Mouse (Mus musculus) MEL (cell line): ENCODE results near the gene Dmpk. TPM values are rescaled to one million over a fixed set of nuclear protein-coding genes. Genes with fewer than 3 reads are reported as not detected.

Source experiments
- DNase-seq: peaks from one replicate; pipeline ENCODE4 v3.0.0; 2011; ENCODE audit warnings: low read depth, low spot score
- H3K27ac ChIP-seq: 2 replicates; pipeline ENCODE4 v1.5.1; 2012; ENCODE audit warnings: low read depth, mild to moderate bottlenecking, control low read depth, low read length, moderate library complexity; ENCODE audit not compliant: control insufficient read depth
- H3K27me3 ChIP-seq, 2 experiments: fragments of 150-350 bp in 1 of 2; sonication (generic) in 1 of 2; 2 replicates each; pipeline ENCODE4 v1.6.1; 2012; ENCODE audit warnings: low read length in 2 of 2, mild to moderate bottlenecking in 2 of 2, improper control_type of control experiment in 1 of 2, moderate library complexity in 1 of 2; ENCODE audit not compliant: insufficient read depth in 2 of 2, control insufficient read depth in 1 of 2
- H3K36me3 ChIP-seq, 2 experiments: 2 replicates each; pipeline ENCODE4 v1.6.1; 2012 to 2014; ENCODE audit warnings: low read length in 2 of 2, improper control_type of control experiment in 1 of 2, inconsistent platforms in 1 of 2, mild to moderate bottlenecking in 1 of 2; ENCODE audit not compliant: insufficient read depth in 2 of 2, control insufficient read depth in 1 of 2
- H3K4me1 ChIP-seq, 2 experiments: fragments of 150-350 bp in 1 of 2; sonication (generic) in 1 of 2; 2 replicates each; pipeline ENCODE4 v1.6.1; 2012; ENCODE audit warnings: low read length in 2 of 2, improper control_type of control experiment in 1 of 2, mild to moderate bottlenecking in 1 of 2; ENCODE audit not compliant: insufficient read depth in 2 of 2, control insufficient read depth in 1 of 2
- H3K4me3 ChIP-seq, 2 experiments: fragments of 150-350 bp in 1 of 2; sonication (generic) in 1 of 2; 2 replicates each; pipeline ENCODE4 v1.5.1; 2012; ENCODE audit warnings: low read depth in 2 of 2, low read length in 2 of 2, mild to moderate bottlenecking in 2 of 2, moderate library complexity in 2 of 2, control low read depth in 1 of 2, improper control_type of control experiment in 1 of 2; ENCODE audit not compliant: control insufficient read depth in 1 of 2, insufficient read depth in 1 of 2
- H3K79me2 ChIP-seq: 2 replicates; pipeline ENCODE4 v1.6.1; 2012; ENCODE audit warnings: mild to moderate bottlenecking, low read length, moderate library complexity; ENCODE audit not compliant: control insufficient read depth, poor library complexity, insufficient read depth
- H3K9ac ChIP-seq: 2 replicates; pipeline ENCODE4 v1.6.1; 2012; ENCODE audit warnings: low read depth, mild to moderate bottlenecking, control low read depth, low read length, moderate library complexity; ENCODE audit not compliant: control insufficient read depth, poor library complexity, severe bottlenecking
- H3K9me3 ChIP-seq: fragments of 150-350 bp; sonication (generic); replicated peaks from 2 replicates; pipeline ENCODE4 v1.6.1; 2012; ENCODE audit warnings: mild to moderate bottlenecking, low read length, improper control_type of control experiment, moderate library complexity; ENCODE audit not compliant: insufficient read depth
- BHLHE40 ChIP-seq: IDR thresholded peaks from 2 replicates; pipeline ENCODE4 v1.6.1; 2012; ENCODE audit warnings: low read depth, mild to moderate bottlenecking, inconsistent platforms, low read length, improper control_type of control experiment, borderline replicate concordance
- CHD2 ChIP-seq: IDR thresholded peaks from 2 replicates; pipeline ENCODE4 v1.6.1; 2011; ENCODE audit warnings: low read length, improper control_type of control experiment
- CTCF ChIP-seq, 3 experiments: IDR thresholded peaks in 2 of 3; conservative IDR thresholded peaks in 1 of 3; 2 replicates each; pipeline ENCODE4 v1.5.1; 2011 to 2012; ENCODE audit warnings: low read length in 3 of 3, low read depth in 2 of 3, mild to moderate bottlenecking in 2 of 3, improper control_type of control experiment in 1 of 3, inconsistent platforms in 1 of 3, mixed read lengths in 1 of 3, moderate library complexity in 1 of 3; ENCODE audit not compliant: control insufficient read depth in 1 of 3, insufficient read depth in 1 of 3, poor library complexity in 1 of 3, severe bottlenecking in 1 of 3
- ELF1 ChIP-seq: IDR thresholded peaks from 2 replicates; pipeline ENCODE4 v1.6.1; 2014; ENCODE audit warnings: low read depth, mild to moderate bottlenecking, inconsistent platforms, low read length, improper control_type of control experiment, moderate library complexity
- GATA1 ChIP-seq: IDR thresholded peaks from 2 replicates; pipeline ENCODE4 v1.6.1; 2011; ENCODE audit warnings: low read depth, low read length, improper control_type of control experiment
- HCFC1 ChIP-seq: IDR thresholded peaks from 2 replicates; pipeline ENCODE4 v1.6.1; 2012; ENCODE audit warnings: low read depth, mild to moderate bottlenecking, inconsistent platforms, low read length, improper control_type of control experiment, moderate library complexity
- JUND ChIP-seq: IDR thresholded peaks from 2 replicates; pipeline ENCODE4 v1.6.1; 2011; ENCODE audit warnings: low read depth, mild to moderate bottlenecking, improper control_type of control experiment, low read length
- KAT2A ChIP-seq: conservative IDR thresholded peaks from 2 replicates; pipeline ENCODE4 v1.6.1; 2012; ENCODE audit warnings: low read depth, low read length, improper control_type of control experiment, inconsistent platforms
- MAFK ChIP-seq: IDR thresholded peaks from 2 replicates; pipeline ENCODE4 v1.6.1; 2011; ENCODE audit warnings: low read depth, mild to moderate bottlenecking, low read length, improper control_type of control experiment, borderline replicate concordance
- MAX ChIP-seq: IDR thresholded peaks from 2 replicates; pipeline ENCODE4 v1.6.1; 2011; ENCODE audit warnings: low read length, improper control_type of control experiment
- MAZ ChIP-seq: IDR thresholded peaks from 2 replicates; pipeline ENCODE4 v1.6.1; 2012; ENCODE audit warnings: low read depth, mild to moderate bottlenecking, inconsistent platforms, low read length, improper control_type of control experiment
- MXI1 ChIP-seq: IDR thresholded peaks from 2 replicates; pipeline ENCODE4 v1.6.1; 2011; ENCODE audit warnings: mild to moderate bottlenecking, low read depth, low read length, improper control_type of control experiment
- MYB ChIP-seq: IDR thresholded peaks from 2 replicates; pipeline ENCODE4 v1.6.1; 2011; ENCODE audit warnings: mild to moderate bottlenecking, low read depth, low read length, improper control_type of control experiment
- MYC ChIP-seq: IDR thresholded peaks from 2 replicates; pipeline ENCODE4 v1.6.1; 2011; ENCODE audit warnings: low read depth, mild to moderate bottlenecking, low read length, improper control_type of control experiment, moderate library complexity
- NRF1 ChIP-seq: IDR thresholded peaks from 2 replicates; pipeline ENCODE4 v1.6.1; 2014; ENCODE audit warnings: low read depth, mild to moderate bottlenecking, inconsistent platforms, low read length, improper control_type of control experiment, moderate library complexity; ENCODE audit not compliant: poor library complexity, insufficient read depth, severe bottlenecking
- POLR2AphosphoS2 ChIP-seq: IDR thresholded peaks from 2 replicates; pipeline ENCODE4 v1.6.1; 2011; ENCODE audit warnings: low read length, improper control_type of control experiment
- RAD21 ChIP-seq: IDR thresholded peaks from 2 replicates; pipeline ENCODE4 v1.6.1; 2011; ENCODE audit warnings: mild to moderate bottlenecking, low read depth, low read length, improper control_type of control experiment
- SMC3 ChIP-seq: IDR thresholded peaks from 2 replicates; pipeline ENCODE4 v1.6.1; 2011; ENCODE audit warnings: low read depth, low read length, improper control_type of control experiment
- TAL1 ChIP-seq: IDR thresholded peaks from 2 replicates; pipeline ENCODE4 v1.6.1; 2012; ENCODE audit warnings: mild to moderate bottlenecking, inconsistent platforms, low read length, moderate library complexity, mixed read lengths
- UBTF ChIP-seq: IDR thresholded peaks from 2 replicates; pipeline ENCODE4 v1.6.1; 2012; ENCODE audit warnings: low read depth, mild to moderate bottlenecking, inconsistent platforms, low read length, improper control_type of control experiment, moderate library complexity, borderline replicate concordance; ENCODE audit not compliant: insufficient read depth
- USF1 ChIP-seq: IDR thresholded peaks from 2 replicates; pipeline ENCODE4 v1.6.1; 2014; ENCODE audit warnings: low read depth, mild to moderate bottlenecking, inconsistent platforms, low read length, improper control_type of control experiment, moderate library complexity
- polyA plus RNA-seq, 2 experiments: library from polyadenylated mRNA; stranded (reverse) in 1 of 2; unstranded in 1 of 2; fragments of >175 nt in 1 of 2; fragments of >200 nt in 1 of 2; gene quantifications; 2 replicates each; pipeline versions ENCODE4 v1.2.1 to v1.2.4; 2012; ENCODE audit warnings: low replicate concordance in 2 of 2, low read depth in 1 of 2; ENCODE audit not compliant: insufficient read length in 2 of 2, insufficient read depth in 1 of 2, missing spikeins in 1 of 2
- total RNA-seq: library from RNA; depleted of rRNA; stranded (reverse); fragments of 300-350 nt; gene quantifications from 2 replicates; pipeline ENCODE4 v1.2.3, GENCODE M21; 2012

Dmpk gene
- total and polyA plus RNA-seq, 3 experiments, result 5.4 to 29.3 TPM; not detected in 1

GRCm38 (mm10) chr7:19119631-19120429 is 36.2 kb downstream of the Dmpk start, which contains the start of gene Fbxo46 (continued):
- TF ChIP-seq MAZ (peak; percentile 82; the same call in 1 of the 2 replicates), GATA1 (no peak), MYC (no peak)

DNA sequence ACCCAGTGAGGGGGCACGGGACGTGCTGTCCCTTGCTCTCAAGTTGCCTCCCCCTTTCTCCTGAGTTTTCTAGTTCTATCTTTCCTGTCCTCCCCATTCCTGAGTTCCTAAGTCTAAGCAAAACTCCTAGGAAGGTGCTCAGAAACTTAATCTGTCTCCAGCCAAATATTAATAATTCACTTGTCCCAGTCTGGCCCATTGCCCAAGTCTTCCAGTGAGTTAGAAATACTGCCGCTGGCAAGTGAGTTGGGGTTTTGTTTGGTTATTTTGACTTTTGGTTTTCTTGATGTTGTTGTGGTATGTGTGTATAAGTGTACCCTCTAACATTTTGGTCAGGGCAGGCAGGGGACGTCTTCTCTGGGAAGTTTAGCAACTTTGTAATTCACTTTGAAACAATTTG is 38.0 kb downstream of the Dmpk start:
- peaks cover 2 to 9% of the 10 kb centered on the region in 2 experiments; a peak in 3 of 4 replicates for H3K4me1 ChIP-seq
- no peak overlapping the region for H3K9ac ChIP-seq
- H3K27me3 ChIP-seq, result no peaks in the 10 kb centered on the region
- H3K36me3 ChIP-seq, result peaks cover 0 to 11% of the 10 kb centered on the region in 2 experiments; a peak in 2 of 4 replicates
- H3K9me3 ChIP-seq, result no peaks in the 10 kb centered on the region
- TF ChIP-seq UBTF (no peak), MAX (no peak), BHLHE40 (no peak), CHD2 (no peak), HCFC1 (no peak), NRF1 (no peak), MAFK (no peak), MYB (no peak), RAD21 (no peak), MXI1 (no peak), SMC3 (no peak), CTCF (IDR thresholded peaks at IDR 0.05 in 2 of 3, conservative IDR thresholded peaks at IDR 0.05 in 1 of 3; ENCODE audit: control insufficient read depth in 1 of 3, insufficient read depth in 1 of 3, low read depth in 2 of 3, low read length in 3 of 3, poor library complexity in 1 of 3, severe bottlenecking in 1 of 3) (no peak), USF1 (no peak), MYC (no peak), TAL1 (no peak), KAT2A (no peak), JUND (no peak), POLR2AphosphoS2 (no peak), ELF1 (no peak)
- no peak overlapping the region for H3K4me3 ChIP-seq
- no peak for DNase-seq
- H3K79me2 ChIP-seq, result peaks cover 16% of the 10 kb centered on the region
- H3K27ac ChIP-seq, result no peak overlapping the region
